Mouse (Mus musculus): Measurements from ENCODE around the gene Mad2l2.

- TF ChIP-seq CTCF (IDR thresholded peaks at IDR 0.05; ENCODE audit: borderline replicate concordance, extremely low read depth, insufficient read depth, insufficient read length) (no peak), POLR2A (IDR thresholded peaks at IDR 0.05; ENCODE audit: borderline replicate concordance, extremely low read depth, insufficient read depth, insufficient read length, poor library complexity, severe bottlenecking) (no peak)
Observed at GRCm38 (mm10) chr4:148160436-148161390, 30.5 kb downstream of the Mad2l2 start, which contains the start of the genes Fbxo44 and Fbxo2.
